Mouse (Mus musculus) layer of hippocampus, postnatal 10 days (tissue): ENCODE measurements around the gene Mier1. TPM values are rescaled to one million over a fixed set of nuclear protein-coding genes. Genes with fewer than 3 reads are reported as not detected.
"Not testable (repeated sequence)": the region's sequence is repeated elsewhere in the genome, so short reads cannot be mapped to it uniquely, and the experiment has no call there.

ENCODE experiments used
- DNase-seq, 2 experiments: peaks; one replicate each; pipeline ENCODE4 v3.0.0; 2021; ENCODE audit warnings: low spot score in 2 of 2
- total RNA-seq, 2 experiments: library from RNA; stranded (reverse); gene quantifications; 2 replicates each; pipeline ENCODE4 v1.2.3; 2021

Gene Mier1
- total RNA-seq, 2 experiments from 2014 or later = 45.8 to 53.8 TPM

GRCm38 (mm10) chr4:103158781-103159180, 44.6 kb downstream of the Mier1 start:
- DNase-seq = no peak

DNA sequence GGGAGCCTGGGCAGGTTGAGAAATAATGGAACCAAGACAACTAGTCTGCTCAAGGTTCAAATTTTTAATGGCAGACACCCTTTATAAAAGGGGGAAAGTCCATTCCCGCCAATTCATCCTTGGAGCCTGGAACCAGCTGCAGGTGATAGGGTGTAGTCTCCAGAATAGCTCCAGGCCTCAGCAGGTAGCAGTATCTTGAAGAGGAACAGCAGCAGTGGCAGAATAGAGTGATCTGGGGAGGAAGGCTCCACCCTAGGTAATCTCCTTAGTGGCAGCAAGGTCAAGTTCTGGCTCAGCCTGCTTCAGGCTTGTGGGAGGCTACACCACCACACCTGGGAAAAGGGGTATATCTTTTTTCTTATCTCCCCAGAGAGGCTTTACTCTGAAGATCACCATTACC, 52.0 kb downstream of the Mier1 start:
- not testable (repeated sequence) for DNase-seq

DNA sequence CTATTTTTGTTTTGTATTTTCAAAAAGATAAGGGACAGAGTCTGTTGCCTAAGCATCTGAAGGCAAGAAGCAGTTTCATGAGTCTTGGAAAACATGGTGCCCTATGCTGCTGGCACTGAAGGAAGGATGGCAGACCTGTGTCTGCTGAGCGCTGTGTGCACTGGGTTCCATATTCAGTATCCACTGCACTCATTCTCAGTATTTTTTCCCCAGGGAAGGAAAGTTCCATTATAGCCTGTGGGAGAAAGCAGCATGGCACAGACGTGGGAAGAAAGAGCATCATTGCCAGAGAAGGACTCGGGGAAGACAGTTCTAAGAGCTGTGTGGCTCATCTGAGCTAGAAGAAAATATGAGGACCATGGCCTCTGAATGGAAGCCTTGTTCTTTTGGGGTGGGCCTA, 57.1 kb downstream of the Mier1 start:
- no peak for DNase-seq

DNA sequence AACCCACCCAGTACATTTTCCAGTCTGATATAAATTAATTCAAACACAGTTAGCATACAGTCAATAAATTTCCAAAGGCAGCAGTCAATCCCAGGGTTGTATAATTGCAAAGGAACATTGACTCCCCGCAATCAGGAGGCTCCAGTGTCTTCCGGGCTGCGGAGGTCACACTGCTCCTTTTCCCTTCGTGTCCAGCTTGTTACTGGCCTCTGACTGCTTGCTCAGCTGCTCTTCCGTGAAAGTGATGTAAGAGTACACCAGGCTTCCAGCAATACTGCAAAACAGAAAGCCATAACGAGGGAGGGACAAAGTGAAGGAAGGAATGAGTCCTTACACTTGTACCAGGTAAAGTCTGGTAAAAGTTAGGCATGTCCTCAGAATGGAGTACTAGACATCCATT, 59.3 kb downstream of the Mier1 start:
- DNase-seq = no peak

DNA sequence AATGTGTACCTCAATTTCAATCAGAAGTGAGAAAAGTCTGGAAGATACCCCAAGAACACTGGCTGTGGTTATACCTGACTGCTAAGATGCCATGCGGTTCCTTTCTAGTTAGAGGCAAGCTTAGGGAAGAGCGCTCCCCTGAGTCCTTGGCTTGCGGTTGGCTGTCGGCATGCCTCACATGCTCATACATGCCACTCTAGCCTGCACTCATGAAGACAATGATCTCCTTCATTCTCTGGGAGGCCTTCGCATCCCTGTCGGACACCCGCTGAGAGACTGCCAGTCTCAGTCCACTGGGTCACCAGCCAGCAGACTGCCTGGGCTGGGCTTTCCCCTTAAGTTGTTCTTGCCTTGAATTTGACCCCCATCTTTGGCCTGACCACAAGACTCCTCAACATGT, 59.8 kb downstream of the Mier1 start:
- DNase-seq = peak in 1 of 2 experiments; percentile 16

- DNase-seq = no peak
These were observed 63.5 kb downstream of the Mier1 start for GRCm38 (mm10) chr4:103177681-103178080.

DNA sequence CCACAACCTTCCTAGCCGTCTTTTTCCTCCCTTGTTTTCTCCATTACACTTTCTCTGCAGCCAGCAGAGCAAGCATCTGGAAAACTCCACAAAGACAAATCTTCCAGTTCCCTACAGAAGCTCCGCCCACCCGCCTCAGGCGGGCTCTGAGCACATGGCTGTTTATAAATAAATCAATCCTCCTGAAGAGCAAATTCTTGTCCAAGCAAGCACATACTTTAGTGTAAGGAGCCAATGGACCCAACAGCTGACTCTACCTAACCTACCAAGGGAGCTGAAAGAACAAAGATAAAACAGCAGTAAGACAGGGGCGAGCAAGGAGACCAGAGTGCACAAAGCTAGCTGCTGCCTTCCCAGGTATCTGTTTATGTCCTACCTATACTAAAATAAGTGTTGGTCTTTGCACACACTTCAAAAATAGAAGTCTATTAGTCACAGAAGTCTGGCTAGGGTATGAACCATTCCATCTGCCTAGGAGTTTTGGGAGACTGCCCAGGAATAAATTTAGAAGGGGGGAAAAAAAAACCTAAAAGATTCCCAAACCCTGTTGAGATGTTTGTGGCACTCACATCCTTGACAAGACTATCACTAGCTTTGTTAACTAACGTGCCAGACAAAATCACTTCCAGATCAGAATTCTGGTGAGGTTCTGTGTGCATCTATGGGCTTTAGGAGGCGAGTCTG, 64.6 kb downstream of the Mier1 start:
- DNase-seq = peak in 1 of 2 experiments; percentile 14

GRCm38 (mm10) chr4:103179581-103179980, 65.4 kb downstream of the Mier1 start:
- no peak for DNase-seq

- DNase-seq = no peak
These were observed 66.2 kb downstream of the Mier1 start for GRCm38 (mm10) chr4:103180300-103180888.

- no peak for DNase-seq
These were observed 74.8 kb downstream of the Mier1 start for GRCm38 (mm10) chr4:103188786-103189640.

- DNase-seq = no peak
These were observed 78.2 kb downstream of the Mier1 start for GRCm38 (mm10) chr4:103192421-103192820.

DNA sequence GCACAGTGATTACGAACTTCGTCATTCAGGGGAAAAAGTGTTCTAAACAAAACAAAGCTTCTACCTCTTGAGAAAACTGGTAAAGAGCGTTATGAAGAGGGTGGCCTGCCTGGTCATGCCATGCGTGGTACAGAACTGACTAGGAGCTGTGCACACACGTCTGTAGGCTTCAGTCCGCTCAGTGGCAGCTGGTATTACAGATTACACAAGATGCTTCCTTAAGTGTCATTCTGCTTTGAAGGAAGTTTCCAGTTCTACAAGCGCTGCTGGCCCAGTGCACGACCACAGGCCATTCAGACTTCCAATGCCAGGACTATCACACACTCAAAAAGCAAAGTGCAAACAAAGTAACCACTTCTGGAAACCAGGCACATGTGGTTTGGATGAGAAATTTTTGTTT, 83.2 kb downstream of the Mier1 start:
- no peak for DNase-seq

DNA sequence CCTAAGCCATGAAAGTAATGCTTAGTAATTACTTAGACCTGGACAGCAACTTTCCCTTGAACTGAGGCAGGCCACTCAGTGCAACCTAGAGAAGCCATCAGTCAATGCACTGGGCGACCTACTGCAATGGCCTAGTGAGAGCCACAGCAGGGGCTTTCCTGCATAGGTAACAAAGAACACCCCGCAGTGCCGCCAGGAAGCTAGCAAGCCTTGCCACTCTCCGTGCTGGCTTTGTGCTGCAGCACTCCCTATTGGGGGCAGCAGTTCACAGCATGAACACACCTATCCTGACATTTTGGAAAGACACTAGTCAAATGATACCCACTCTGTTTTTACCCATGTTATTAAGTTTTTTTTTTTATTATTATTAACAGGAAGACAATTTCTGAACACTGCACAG, 84.9 kb downstream of the Mier1 start:
- no peak for DNase-seq

DNA sequence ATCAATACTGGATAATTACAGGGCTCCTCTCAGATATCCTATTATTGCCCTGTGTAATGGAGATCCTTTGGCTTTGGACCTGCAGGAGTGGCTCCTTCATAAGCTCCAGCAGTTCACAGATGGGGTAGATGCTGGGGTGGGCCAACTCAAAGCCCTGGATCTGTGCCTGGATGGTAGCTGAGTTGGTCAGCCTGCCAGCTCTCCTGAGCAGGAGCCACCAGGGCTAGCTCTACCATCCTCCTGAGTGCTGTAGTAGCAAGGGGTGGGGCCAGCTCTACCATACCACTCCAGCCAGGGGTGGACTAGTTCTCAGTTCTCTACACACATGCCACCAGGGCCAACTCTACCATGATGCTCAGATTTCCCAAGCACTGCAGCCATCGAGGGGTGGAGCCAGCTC, 85.9 kb downstream of the Mier1 start:
- no peak for DNase-seq

DNA sequence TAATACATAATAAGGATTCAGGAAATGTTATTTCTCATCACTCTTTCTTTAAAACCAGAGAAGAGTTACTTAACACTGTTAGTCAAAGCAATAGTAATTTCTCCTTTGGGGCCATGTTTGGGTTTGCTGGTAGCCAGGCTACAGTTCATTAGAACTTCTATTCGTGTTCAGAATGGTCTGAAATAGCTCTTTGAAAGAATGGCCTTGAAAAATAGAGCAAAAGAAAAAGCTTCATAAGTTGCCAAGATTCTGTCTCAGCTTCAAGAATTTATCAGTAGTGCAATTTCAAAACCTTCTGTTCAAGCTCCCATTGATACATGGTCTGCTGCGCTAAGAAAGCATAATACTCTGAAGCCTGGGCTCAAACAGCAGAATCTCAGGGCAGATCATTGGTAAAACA, 89.5 kb downstream of the Mier1 start:
- no peak for DNase-seq

DNA sequence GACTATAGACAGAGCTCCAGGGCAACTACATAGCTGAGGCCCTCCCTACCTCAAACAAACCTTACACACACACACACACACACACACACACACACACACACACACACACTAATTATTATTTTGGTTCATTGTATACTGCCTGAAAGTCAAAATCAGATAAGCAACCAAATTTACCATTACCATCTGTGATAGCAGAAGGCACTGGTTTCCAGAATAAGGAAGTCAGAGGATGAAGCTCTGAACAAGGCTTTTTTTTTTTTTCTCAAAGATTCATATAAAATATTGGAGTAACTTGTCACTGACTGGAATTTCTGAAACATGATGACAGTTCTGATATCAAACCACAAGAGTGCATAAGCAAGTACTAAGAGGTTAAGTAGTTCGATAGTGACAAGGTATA, 94.4 kb downstream of the Mier1 start:
- DNase-seq = no peak

DNA sequence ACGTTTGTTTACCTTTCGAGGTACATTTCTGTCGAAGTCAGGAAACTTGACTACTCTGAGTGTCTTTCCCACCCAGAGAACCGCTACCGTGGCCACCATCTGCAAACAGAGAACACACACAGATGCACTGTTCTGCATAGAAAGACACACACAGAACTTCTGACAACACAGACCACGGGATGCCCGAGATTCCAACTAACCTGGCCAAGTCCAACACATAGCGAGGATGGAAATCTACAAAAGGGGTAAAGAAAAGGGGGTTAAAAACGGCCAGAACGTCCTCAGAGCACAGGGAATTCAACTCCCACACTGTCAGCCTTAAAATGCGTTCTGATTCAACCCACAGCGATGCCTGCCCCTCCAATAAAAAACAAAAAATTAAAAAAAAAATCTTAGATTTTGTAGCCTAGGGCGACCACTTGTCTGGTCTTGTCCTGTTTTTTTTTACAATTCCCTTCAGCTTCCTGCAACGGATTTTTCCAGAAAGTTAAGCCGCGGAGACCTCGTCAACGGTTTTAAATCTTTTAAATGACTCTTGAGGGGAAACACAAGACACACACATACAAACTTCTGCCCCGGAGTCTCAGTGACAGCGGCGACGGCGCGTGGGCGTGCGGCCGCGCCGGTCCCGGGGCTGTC, 99.8 kb downstream of the Mier1 start:
- DNase-seq = peak in 1 of 2 experiments; percentile 28

- peak; percentile 79 to 84 for DNase-seq
These were observed 100.3 kb downstream of the Mier1 start for GRCm38 (mm10) chr4:103214498-103214924.
